Mouse (Mus musculus): ENCODE results near the gene Rhbdd1. TPM values are rescaled to one million over a fixed set of nuclear protein-coding genes. Genes with fewer than 3 reads are reported as not detected.

Rhbdd1 gene
- polyA plus RNA-seq, 1 experiment from 2014 or later, result 5.0 TPM

- ATAC-seq (replicated peaks), result peak; percentile 91
- peak overlapping the region; percentile 75 for H3K27ac ChIP-seq (replicated peaks)
- H3K4me1 ChIP-seq, result peaks cover 19% of the 10 kb centered on the region
- no peak overlapping the region for H3K4me2 ChIP-seq (replicated peaks)
- 2% methylated on average over 6 of the region's 6 CpGs for WGBS
- no peak overlapping the region for H3K4me3 ChIP-seq
- no peaks in the 10 kb centered on the region for H3K27me3 ChIP-seq
- no peaks in the 10 kb centered on the region for H3K9me3 ChIP-seq
- H3K9ac ChIP-seq (replicated peaks), result no peak overlapping the region
- no peaks in the 10 kb centered on the region for H3K36me3 ChIP-seq
These were observed 135.8 kb downstream of the Rhbdd1 start for GRCm38 (mm10) chr1:82451927-82452651.

- H3K9ac ChIP-seq (replicated peaks), result no peak overlapping the region
- no peak overlapping the region for H3K4me3 ChIP-seq
- no peak overlapping the region for H3K4me2 ChIP-seq (replicated peaks)
- ATAC-seq (replicated peaks), result no peak
- H3K36me3 ChIP-seq, result no peaks in the 10 kb centered on the region
- H3K27ac ChIP-seq (replicated peaks), result no peak overlapping the region
- no peaks in the 10 kb centered on the region for H3K9me3 ChIP-seq
- peaks cover 19% of the 10 kb centered on the region for H3K4me1 ChIP-seq
- 95% methylated on average over 3 of the region's 3 CpGs for WGBS
- no peaks in the 10 kb centered on the region for H3K27me3 ChIP-seq
These were observed 137.8 kb downstream of the Rhbdd1 start for GRCm38 (mm10) chr1:82454031-82454430.

- 87% methylated on average over 4 of the region's 4 CpGs for WGBS
These were observed 143.1 kb downstream of the Rhbdd1 start for GRCm38 (mm10) chr1:82459350-82459749.

GRCm38 (mm10) chr1:82459926-82460325 is 143.7 kb downstream of the Rhbdd1 start:
- 83% methylated on average over 2 of the region's 2 CpGs for WGBS

More at GRCm38 (mm10) chr1:82459350-82459749, 143.1 kb downstream of the Rhbdd1 start:
- Histone ChIP-seq H3K4me3 (no peak overlapping the region), H3K27ac (replicated peaks) (no peak overlapping the region), H3K9ac (replicated peaks) (no peak overlapping the region), H3K4me1 (no peaks in the 10 kb centered on the region), H3K36me3 (no peaks in the 10 kb centered on the region), H3K9me3 (no peaks in the 10 kb centered on the region), H3K4me2 (replicated peaks) (no peak overlapping the region), H3K27me3 (no peaks in the 10 kb centered on the region)
- ATAC-seq (replicated peaks), result no peak

GRCm38 (mm10) chr1:82461041-82461440 is 144.8 kb downstream of the Rhbdd1 start:
- no peak for ATAC-seq (replicated peaks)
- WGBS, result 76% methylated on average over 4 of the region's 4 CpGs
- Histone ChIP-seq H3K36me3 (no peaks in the 10 kb centered on the region), H3K9me3 (no peaks in the 10 kb centered on the region), H3K4me3 (no peak overlapping the region), H3K9ac (replicated peaks) (no peak overlapping the region), H3K4me1 (0 out of 2 replicates have a peak, but pooled peaks cover 5% of the 10 kb centered on the region), H3K27ac (replicated peaks) (no peak overlapping the region), H3K27me3 (no peaks in the 10 kb centered on the region), H3K4me2 (replicated peaks) (no peak overlapping the region)

More at GRCm38 (mm10) chr1:82459926-82460325, 143.7 kb downstream of the Rhbdd1 start:
- H3K4me1 ChIP-seq, result no peaks in the 10 kb centered on the region
- no peak overlapping the region for H3K9ac ChIP-seq (replicated peaks)
- no peak overlapping the region for H3K4me3 ChIP-seq
- no peaks in the 10 kb centered on the region for H3K9me3 ChIP-seq
- no peak overlapping the region for H3K27ac ChIP-seq (replicated peaks)
- H3K4me2 ChIP-seq (replicated peaks), result no peak overlapping the region
- ATAC-seq (replicated peaks), result no peak
- H3K27me3 ChIP-seq, result no peaks in the 10 kb centered on the region
- H3K36me3 ChIP-seq, result no peaks in the 10 kb centered on the region

- Histone ChIP-seq H3K36me3 (no peaks in the 10 kb centered on the region), H3K4me2 (replicated peaks) (no peak overlapping the region), H3K27me3 (no peaks in the 10 kb centered on the region), H3K4me1 (0 out of 2 replicates have a peak, but pooled peaks cover 5% of the 10 kb centered on the region), H3K9me3 (no peaks in the 10 kb centered on the region), H3K27ac (replicated peaks) (no peak overlapping the region), H3K4me3 (no peak overlapping the region), H3K9ac (replicated peaks) (no peak overlapping the region)
- no peak for ATAC-seq (replicated peaks)
- WGBS, result 47% methylated on average over 6 of the region's 6 CpGs
These were observed 149.1 kb downstream of the Rhbdd1 start for GRCm38 (mm10) chr1:82465321-82465853.

- Histone ChIP-seq H3K4me3 (no peak overlapping the region), H3K4me2 (replicated peaks) (no peak overlapping the region), H3K27ac (replicated peaks) (no peak overlapping the region), H3K27me3 (no peaks in the 10 kb centered on the region), H3K9me3 (no peaks in the 10 kb centered on the region), H3K4me1 (0 out of 2 replicates have a peak, but pooled peaks cover 5% of the 10 kb centered on the region), H3K36me3 (no peaks in the 10 kb centered on the region), H3K9ac (replicated peaks) (no peak overlapping the region)
- WGBS, result 81% methylated on average over 6 of the region's 6 CpGs
- no peak for ATAC-seq (replicated peaks)
These were observed 152.6 kb downstream of the Rhbdd1 start for GRCm38 (mm10) chr1:82468872-82469271.

GRCm38 (mm10) chr1:82470516-82471225 is 154.4 kb downstream of the Rhbdd1 start:
- 95% methylated on average over 10 of the region's 10 CpGs for WGBS
- Histone ChIP-seq H3K4me1 (peaks cover 17% of the 10 kb centered on the region), H3K9me3 (no peaks in the 10 kb centered on the region), H3K36me3 (no peaks in the 10 kb centered on the region), H3K27me3 (no peaks in the 10 kb centered on the region), H3K9ac (replicated peaks) (no peak overlapping the region), H3K4me3 (no peak overlapping the region), H3K4me2 (replicated peaks) (no peak overlapping the region), H3K27ac (replicated peaks) (no peak overlapping the region)
- ATAC-seq (replicated peaks), result no peak

- no peaks in the 10 kb centered on the region for H3K9me3 ChIP-seq
- H3K27me3 ChIP-seq, result no peaks in the 10 kb centered on the region
- ATAC-seq (replicated peaks), result no peak
- H3K4me1 ChIP-seq, result peaks cover 26% of the 10 kb centered on the region
- H3K9ac ChIP-seq (replicated peaks), result no peak overlapping the region
- no peak overlapping the region for H3K4me2 ChIP-seq (replicated peaks)
- H3K27ac ChIP-seq (replicated peaks), result peak overlapping the region; percentile 73
- no peak overlapping the region for H3K4me3 ChIP-seq
- H3K36me3 ChIP-seq, result no peaks in the 10 kb centered on the region
These were observed 157.2 kb downstream of the Rhbdd1 start for GRCm38 (mm10) chr1:82473467-82473866.

GRCm38 (mm10) chr1:82474461-82474961 is 158.3 kb downstream of the Rhbdd1 start:
- no peaks in the 10 kb centered on the region for H3K36me3 ChIP-seq
- H3K4me2 ChIP-seq (replicated peaks), result no peak overlapping the region
- peak overlapping the region; percentile 73 for H3K27ac ChIP-seq (replicated peaks)
- peak; percentile 57 for ATAC-seq (replicated peaks)
- no peaks in the 10 kb centered on the region for H3K9me3 ChIP-seq
- no peak overlapping the region for H3K9ac ChIP-seq (replicated peaks)
- H3K4me1 ChIP-seq, result peaks cover 26% of the 10 kb centered on the region
- no peak overlapping the region for H3K4me3 ChIP-seq
- H3K27me3 ChIP-seq, result no peaks in the 10 kb centered on the region
- 13% methylated on average over 4 of the region's 4 CpGs for WGBS

- Histone ChIP-seq H3K9me3 (no peaks in the 10 kb centered on the region), H3K36me3 (no peaks in the 10 kb centered on the region), H3K4me2 (replicated peaks) (no peak overlapping the region), H3K9ac (replicated peaks) (no peak overlapping the region), H3K4me1 (peaks cover 28% of the 10 kb centered on the region), H3K27me3 (no peaks in the 10 kb centered on the region), H3K4me3 (no peak overlapping the region), H3K27ac (replicated peaks) (peak overlapping the region; percentile 73)
- 52% methylated on average over 5 of the region's 5 CpGs for WGBS
- no peak; the same call in 1 of the 2 replicates for ATAC-seq (replicated peaks)
These were observed 159.0 kb downstream of the Rhbdd1 start for GRCm38 (mm10) chr1:82475254-82475653.

- H3K27me3 ChIP-seq, result no peaks in the 10 kb centered on the region
- no peaks in the 10 kb centered on the region for H3K9me3 ChIP-seq
- 0 out of 2 replicates have a peak, but pooled peaks have one; percentile 14 for ATAC-seq (replicated peaks)
- 70% methylated on average over 4 of the region's 4 CpGs for WGBS
- no peak overlapping the region for H3K4me3 ChIP-seq
- H3K9ac ChIP-seq (replicated peaks), result no peak overlapping the region
- H3K27ac ChIP-seq (replicated peaks), result peak overlapping the region; percentile 73
- H3K36me3 ChIP-seq, result no peaks in the 10 kb centered on the region
- no peak overlapping the region for H3K4me2 ChIP-seq (replicated peaks)
- peaks cover 29% of the 10 kb centered on the region for H3K4me1 ChIP-seq
These were observed 159.6 kb downstream of the Rhbdd1 start for GRCm38 (mm10) chr1:82475821-82476220.

Data from forebrain, embryonic 15.5 days (tissue).